Mouse (Mus musculus) embryonic fibroblast, embryonic 13.5 days (primary cell): ENCODE data around the gene Mef2b.

Experiments
- CTCF ChIP-seq: IDR thresholded peaks from 2 replicates; pipeline ENCODE4 v1.5.1; 2011; ENCODE audit warnings: mild to moderate bottlenecking, control low read depth, low read length, moderate library complexity, borderline replicate concordance; ENCODE audit not compliant: insufficient read depth
- POLR2A ChIP-seq: IDR thresholded peaks from 2 replicates; pipeline ENCODE4 v1.6.1; 2011; ENCODE audit warnings: low read depth, mild to moderate bottlenecking, control low read depth, low read length, moderate library complexity

DNA sequence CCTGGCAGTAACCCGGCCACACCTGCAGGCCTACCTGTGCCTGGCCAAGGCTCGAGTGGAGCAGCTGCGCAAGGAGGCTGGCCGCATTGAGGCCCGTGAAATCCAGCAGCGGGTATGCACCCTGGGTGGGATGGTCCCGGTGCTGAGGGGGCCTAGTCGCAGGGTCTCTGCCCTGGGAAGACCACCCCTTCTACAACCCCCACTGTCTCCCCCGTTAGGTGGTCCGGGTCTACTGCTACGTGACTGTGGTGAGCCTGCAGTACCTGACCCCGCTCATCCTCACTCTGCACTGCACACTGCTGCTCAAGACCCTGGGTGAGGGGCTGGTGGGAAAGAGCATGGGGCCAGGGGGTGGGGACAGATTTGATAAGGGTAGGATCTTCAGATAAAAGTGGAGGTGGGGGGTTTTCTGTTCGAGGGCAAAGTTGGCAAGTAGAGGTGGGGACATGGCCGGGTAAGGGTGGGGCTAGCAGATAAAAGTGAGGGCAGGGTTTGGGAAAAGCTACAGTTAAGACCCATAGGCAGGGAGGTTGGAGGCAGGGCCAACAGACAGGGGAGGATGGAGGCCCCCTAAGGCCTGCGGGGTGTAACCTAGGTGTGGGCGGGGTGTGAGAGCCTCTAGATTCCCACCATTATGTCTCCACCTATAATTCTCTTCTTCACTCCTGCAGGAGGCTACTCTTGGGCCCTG, 41.8 kb downstream of the Mef2b start:
- TF ChIP-seq CTCF (no peak), POLR2A (no peak)
